Mouse (Mus musculus): Measurements from ENCODE around the gene Iqschfp. TPM values are rescaled to one million over a fixed set of nuclear protein-coding genes. Genes with fewer than 3 reads are reported as not detected.

Gene Iqschfp
- polyA plus RNA-seq, 1 experiment from 2014 or later, result 0.12 TPM

- WGBS, result 80% methylated on average over 6 of the region's 6 CpGs
- Histone ChIP-seq H3K4me1 (replicated peaks) (no peaks in the 10 kb centered on the region), H3K36me3 (no peaks in the 10 kb centered on the region), H3K9me3 (no peaks in the 10 kb centered on the region), H3K4me3 (no peak overlapping the region), H3K27me3 (ENCODE audit: insufficient read depth, poor library complexity, severe bottlenecking) (no peaks in the 10 kb centered on the region), H3K27ac (no peak overlapping the region)
- no peak for DNase-seq (ENCODE audit: low spot score)
These were observed 234.3 kb downstream of the Iqschfp start for GRCm38 (mm10) chr3:68126284-68126856.

GRCm38 (mm10) chr3:68130386-68130785 lies 238.4 kb downstream of the Iqschfp start:
- DNase-seq (ENCODE audit: low spot score), result no peak
- 81% methylated on average over 1 of the region's 1 CpGs for WGBS
- no peaks in the 10 kb centered on the region for H3K9me3 ChIP-seq
- H3K27ac ChIP-seq, result no peak overlapping the region
- H3K4me3 ChIP-seq, result no peak overlapping the region
- H3K27me3 ChIP-seq (ENCODE audit: insufficient read depth, poor library complexity, severe bottlenecking), result no peaks in the 10 kb centered on the region
- H3K36me3 ChIP-seq, result no peaks in the 10 kb centered on the region
- no peaks in the 10 kb centered on the region for H3K4me1 ChIP-seq (replicated peaks)

GRCm38 (mm10) chr3:68138833-68139627 lies 247.0 kb downstream of the Iqschfp start:
- H3K27me3 ChIP-seq (ENCODE audit: insufficient read depth, poor library complexity, severe bottlenecking), result no peaks in the 10 kb centered on the region
- H3K4me1 ChIP-seq (replicated peaks), result no peaks in the 10 kb centered on the region
- H3K4me3 ChIP-seq, result no peak overlapping the region
- no peaks in the 10 kb centered on the region for H3K9me3 ChIP-seq
- DNase-seq (ENCODE audit: low spot score), result no peak
- no peak overlapping the region for H3K27ac ChIP-seq
- H3K36me3 ChIP-seq, result no peaks in the 10 kb centered on the region
- WGBS, result 75% methylated on average over 5 of the region's 5 CpGs

- Histone ChIP-seq H3K36me3 (no peaks in the 10 kb centered on the region), H3K27me3 (ENCODE audit: insufficient read depth, poor library complexity, severe bottlenecking) (no peaks in the 10 kb centered on the region), H3K4me1 (replicated peaks) (no peaks in the 10 kb centered on the region), H3K4me3 (no peak overlapping the region), H3K9me3 (no peaks in the 10 kb centered on the region), H3K27ac (no peak overlapping the region)
- WGBS, result 88% methylated on average over 8 of the region's 8 CpGs
- no peak for DNase-seq (ENCODE audit: low spot score)
These were observed 258.7 kb downstream of the Iqschfp start for GRCm38 (mm10) chr3:68150688-68151087.

GRCm38 (mm10) chr3:68160175-68160574 lies 268.1 kb downstream of the Iqschfp start:
- DNase-seq (ENCODE audit: low spot score), result no peak
- no peaks in the 10 kb centered on the region for H3K4me1 ChIP-seq (replicated peaks)
- no peaks in the 10 kb centered on the region for H3K27me3 ChIP-seq (ENCODE audit: insufficient read depth, poor library complexity, severe bottlenecking)
- 91% methylated on average over 1 of the region's 1 CpGs for WGBS
- H3K4me3 ChIP-seq, result no peak overlapping the region
- no peak overlapping the region for H3K27ac ChIP-seq
- no peaks in the 10 kb centered on the region for H3K36me3 ChIP-seq
- no peaks in the 10 kb centered on the region for H3K9me3 ChIP-seq

- Histone ChIP-seq H3K36me3 (no peaks in the 10 kb centered on the region), H3K4me1 (replicated peaks) (no peaks in the 10 kb centered on the region), H3K9me3 (no peaks in the 10 kb centered on the region), H3K4me3 (no peak overlapping the region), H3K27ac (no peak overlapping the region), H3K27me3 (ENCODE audit: insufficient read depth, poor library complexity, severe bottlenecking) (no peaks in the 10 kb centered on the region)
- DNase-seq (ENCODE audit: low spot score), result no peak
- 87% methylated on average over 3 of the region's 3 CpGs for WGBS
These were observed 268.7 kb downstream of the Iqschfp start for GRCm38 (mm10) chr3:68160760-68161159.

GRCm38 (mm10) chr3:68178248-68178647 lies 286.2 kb downstream of the Iqschfp start:
- DNase-seq (ENCODE audit: low spot score), result no peak

GRCm38 (mm10) chr3:68187471-68187870 lies 295.4 kb downstream of the Iqschfp start:
- Histone ChIP-seq H3K27ac (no peak overlapping the region), H3K27me3 (ENCODE audit: insufficient read depth, poor library complexity, severe bottlenecking) (no peaks in the 10 kb centered on the region), H3K4me1 (replicated peaks) (no peaks in the 10 kb centered on the region), H3K9me3 (no peaks in the 10 kb centered on the region), H3K4me3 (no peak overlapping the region), H3K36me3 (no peaks in the 10 kb centered on the region)
- DNase-seq (ENCODE audit: low spot score), result no peak
- WGBS, result 65% methylated on average over 8 of the region's 8 CpGs

More at GRCm38 (mm10) chr3:68178248-68178647, 286.2 kb downstream of the Iqschfp start:
- H3K27me3 ChIP-seq (ENCODE audit: insufficient read depth, poor library complexity, severe bottlenecking), result no peaks in the 10 kb centered on the region
- no peak overlapping the region for H3K4me3 ChIP-seq
- WGBS, result 77% methylated on average over 1 of the region's 1 CpGs
- H3K9me3 ChIP-seq, result no peaks in the 10 kb centered on the region
- H3K27ac ChIP-seq, result no peak overlapping the region
- H3K4me1 ChIP-seq (replicated peaks), result no peaks in the 10 kb centered on the region
- H3K36me3 ChIP-seq, result no peaks in the 10 kb centered on the region

GRCm38 (mm10) chr3:68189100-68189499 lies 297.1 kb downstream of the Iqschfp start:
- H3K36me3 ChIP-seq, result no peaks in the 10 kb centered on the region
- WGBS, result 82% methylated on average over 2 of the region's 2 CpGs

GRCm38 (mm10) chr3:68196933-68197332 lies 304.9 kb downstream of the Iqschfp start:
- Histone ChIP-seq H3K9me3 (no peaks in the 10 kb centered on the region), H3K27me3 (ENCODE audit: insufficient read depth, poor library complexity, severe bottlenecking) (no peaks in the 10 kb centered on the region), H3K4me1 (replicated peaks) (peaks cover 3% of the 10 kb centered on the region), H3K27ac (no peak overlapping the region), H3K4me3 (no peak overlapping the region), H3K36me3 (no peaks in the 10 kb centered on the region)
- 92% methylated on average over 1 of the region's 1 CpGs for WGBS
- no peak for DNase-seq (ENCODE audit: low spot score)

More at GRCm38 (mm10) chr3:68189100-68189499, 297.1 kb downstream of the Iqschfp start:
- Histone ChIP-seq H3K9me3 (no peaks in the 10 kb centered on the region), H3K4me1 (replicated peaks) (no peaks in the 10 kb centered on the region), H3K4me3 (no peak overlapping the region), H3K27me3 (ENCODE audit: insufficient read depth, poor library complexity, severe bottlenecking) (no peaks in the 10 kb centered on the region), H3K27ac (no peak overlapping the region)
- no peak for DNase-seq (ENCODE audit: low spot score)

- Histone ChIP-seq H3K27me3 (ENCODE audit: insufficient read depth, poor library complexity, severe bottlenecking) (no peaks in the 10 kb centered on the region), H3K27ac (no peak overlapping the region), H3K36me3 (no peaks in the 10 kb centered on the region), H3K4me1 (replicated peaks) (peaks cover 22% of the 10 kb centered on the region), H3K9me3 (no peaks in the 10 kb centered on the region), H3K4me3 (no peak overlapping the region)
- WGBS, result 45% methylated on average over 1 of the region's 1 CpGs
- DNase-seq (ENCODE audit: low spot score), result no peak
These were observed 309.2 kb downstream of the Iqschfp start for GRCm38 (mm10) chr3:68201214-68201613.

GRCm38 (mm10) chr3:68202162-68202902 lies 310.3 kb downstream of the Iqschfp start:
- H3K27ac ChIP-seq, result peak overlapping the region; percentile 60
- DNase-seq (ENCODE audit: low spot score), result peak; percentile 5
- H3K27me3 ChIP-seq (ENCODE audit: insufficient read depth, poor library complexity, severe bottlenecking), result no peaks in the 10 kb centered on the region
- 48% methylated on average over 4 of the region's 4 CpGs for WGBS
- no peak overlapping the region for H3K4me3 ChIP-seq
- H3K36me3 ChIP-seq, result no peaks in the 10 kb centered on the region
- H3K9me3 ChIP-seq, result no peaks in the 10 kb centered on the region
- peaks cover 22% of the 10 kb centered on the region for H3K4me1 ChIP-seq (replicated peaks)
